Mouse (Mus musculus): ENCODE results near the gene Robo1.
"Not testable (repeated sequence)": the region's sequence is repeated elsewhere in the genome, so short reads cannot be mapped to it uniquely, and the experiment has no call there.

Robo1 gene

DNA sequence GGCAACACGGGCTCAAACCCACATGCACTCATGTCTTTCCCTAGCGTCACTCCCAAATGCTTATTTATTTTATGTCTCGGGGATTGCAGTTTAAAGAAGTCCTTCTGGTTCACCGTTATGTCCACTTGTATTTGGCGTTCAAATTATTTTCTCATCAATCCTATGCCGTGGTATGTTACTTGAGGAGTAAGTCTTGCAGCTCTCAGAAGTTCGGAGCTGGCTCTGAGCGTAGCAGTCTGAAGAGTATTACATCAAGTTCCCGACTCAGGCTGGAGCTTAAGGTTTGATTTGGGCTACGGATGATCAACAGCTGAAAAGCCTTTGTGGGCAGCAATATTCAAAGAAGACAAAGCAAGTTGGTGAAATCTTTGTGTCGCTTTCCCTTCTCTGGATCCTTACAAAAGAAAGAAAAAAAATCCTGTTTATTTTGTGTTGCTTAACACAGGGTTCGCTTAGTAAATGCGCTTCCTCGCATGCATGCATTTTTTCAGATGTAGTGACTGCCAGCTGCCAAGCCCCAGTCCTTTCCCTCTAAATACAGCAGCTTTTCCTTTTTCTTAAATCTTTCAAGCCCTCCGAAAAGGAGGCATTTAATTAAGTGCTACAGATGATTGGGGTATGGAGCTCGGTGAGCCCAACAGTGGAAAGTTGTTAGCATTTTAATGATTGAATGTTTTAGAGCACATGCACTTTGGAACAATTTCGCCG lies 136.5 kb downstream of the Robo1 start:
- no peak for DNase-seq (ENCODE audit: low spot score)

DNA sequence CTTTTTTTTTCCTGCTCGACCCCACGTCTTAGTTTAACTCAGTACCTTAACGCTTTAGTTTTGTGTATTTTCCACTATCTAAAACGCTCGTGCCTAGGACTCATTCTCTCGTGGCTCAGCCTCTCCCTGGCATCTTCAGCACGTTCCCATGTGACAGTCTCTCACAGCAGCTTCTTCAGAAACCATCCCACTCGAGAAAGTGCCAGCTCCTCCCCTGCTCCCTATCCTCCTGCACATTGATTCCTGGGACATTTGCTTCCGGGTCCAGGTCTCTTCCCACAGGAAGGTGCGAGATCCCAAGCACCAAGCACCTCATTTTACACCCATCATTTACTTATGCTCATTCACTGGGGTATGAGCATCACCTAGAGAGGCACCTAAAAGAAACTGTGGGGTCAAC lies 150.0 kb downstream of the Robo1 start:
- DNase-seq (ENCODE audit: low spot score), result no peak

DNA sequence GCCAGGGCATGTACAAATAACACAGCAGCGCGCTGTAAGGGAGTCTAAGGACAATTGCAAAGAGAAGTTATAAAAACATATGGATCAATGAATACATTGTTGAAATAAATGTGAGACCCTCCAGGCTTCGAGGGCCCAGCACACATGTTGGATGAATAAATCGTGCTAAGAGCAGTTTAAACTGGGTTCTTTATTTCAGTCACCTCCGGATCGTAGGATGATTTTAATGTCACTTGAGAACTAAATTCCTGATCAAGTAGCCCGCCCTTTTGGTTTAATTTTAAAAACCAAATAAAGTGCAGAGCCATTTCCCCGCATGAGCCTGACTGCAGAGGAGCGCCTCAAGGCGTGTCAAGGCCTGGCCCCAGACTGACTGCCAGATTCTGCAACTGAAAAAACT lies 150.5 kb downstream of the Robo1 start:
- DNase-seq (ENCODE audit: low spot score), result no peak

DNA sequence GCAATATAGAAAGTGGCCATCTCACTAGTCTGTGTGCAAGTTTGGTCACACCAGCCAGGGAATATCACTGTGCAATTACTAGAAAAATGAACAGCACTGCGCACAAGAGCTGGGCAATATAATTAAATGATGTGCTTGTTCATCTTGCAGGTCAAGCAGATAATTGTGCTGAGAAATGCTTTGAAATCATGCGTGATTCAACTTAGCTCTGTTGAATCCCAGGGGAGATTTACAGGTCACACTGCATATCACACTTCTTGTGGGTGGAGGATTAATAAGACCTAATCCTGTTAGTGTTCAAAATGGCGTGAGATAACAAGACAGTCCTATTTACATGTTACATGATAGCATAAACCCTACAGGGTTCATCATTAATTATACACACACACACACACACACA lies 157.6 kb downstream of the Robo1 start:
- no peak for DNase-seq (ENCODE audit: low spot score)

DNA sequence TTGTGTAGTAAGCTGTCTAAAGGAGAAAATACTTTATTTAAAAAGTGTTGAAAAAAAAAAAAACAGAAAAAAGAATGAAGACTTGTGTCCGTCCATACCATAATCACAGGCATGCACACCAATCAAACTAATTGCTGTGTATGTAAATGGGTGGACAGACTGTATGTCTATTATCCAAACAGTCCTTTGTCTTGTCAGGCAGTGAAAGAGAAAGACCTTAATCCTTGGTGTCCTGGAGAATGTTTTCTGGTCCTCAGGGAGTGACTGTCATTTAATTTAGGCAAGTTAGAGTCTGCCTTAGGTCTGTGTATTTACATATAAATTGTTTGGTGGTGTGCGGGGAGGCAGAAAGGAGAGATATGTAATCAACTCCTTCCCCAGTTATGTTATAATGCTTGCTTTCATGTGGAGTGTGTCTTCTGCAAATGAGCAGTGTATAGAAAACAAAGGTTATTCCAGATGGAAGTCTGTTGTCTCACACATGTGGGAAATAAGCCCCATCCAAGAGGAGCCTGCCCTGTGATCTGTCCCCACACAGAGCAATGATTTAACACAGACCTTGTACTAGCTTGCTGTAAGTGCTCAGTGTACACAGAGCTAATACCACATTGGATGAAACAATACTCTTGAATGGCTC lies 162.0 kb downstream of the Robo1 start:
- no peak for DNase-seq (ENCODE audit: low spot score)

DNA sequence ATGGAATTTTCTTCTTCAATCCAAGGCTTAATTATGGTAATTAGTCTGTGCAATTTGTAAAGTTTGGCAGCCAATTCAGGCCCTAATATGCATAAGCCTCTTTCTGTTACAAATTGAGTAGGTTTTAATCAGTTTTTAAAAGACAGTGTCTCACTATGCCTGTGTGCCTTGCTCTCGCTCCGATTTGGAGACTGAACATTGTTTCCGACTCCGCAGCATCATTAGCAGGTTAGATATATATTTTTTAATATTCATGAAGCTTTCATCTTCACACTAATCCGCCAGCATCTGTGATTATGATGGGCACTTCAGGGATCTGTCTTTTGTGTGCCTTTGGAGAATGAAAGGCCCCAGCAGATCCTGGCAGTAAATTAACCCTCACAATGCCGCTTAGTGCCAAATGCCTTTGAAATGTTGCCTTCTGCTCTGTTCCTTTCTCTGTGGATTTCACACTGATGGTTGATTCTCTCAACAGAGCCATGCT lies 202.7 kb downstream of the Robo1 start:
- DNase-seq (ENCODE audit: low spot score), result no peak

DNA sequence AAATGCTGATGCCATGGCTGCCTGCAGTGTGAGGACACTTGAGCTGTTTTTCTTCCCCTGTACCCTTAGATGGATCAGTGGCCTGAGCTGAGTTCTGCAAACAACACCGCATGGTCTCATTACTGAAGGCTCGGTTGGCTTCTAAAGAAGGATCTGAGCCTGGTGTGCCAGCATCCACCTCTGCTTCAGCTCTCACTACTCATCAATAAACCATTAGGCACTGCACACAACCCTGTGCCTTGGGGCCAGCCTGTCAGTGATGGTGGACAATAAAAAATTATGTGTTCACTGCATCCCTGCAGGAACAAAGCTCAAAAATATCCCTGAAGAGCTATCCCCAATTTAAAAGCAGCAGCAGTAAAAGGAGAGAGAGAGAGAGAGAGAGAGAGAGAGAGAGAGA lies 223.2 kb downstream of the Robo1 start:
- DNase-seq (ENCODE audit: low spot score), result no peak

DNA sequence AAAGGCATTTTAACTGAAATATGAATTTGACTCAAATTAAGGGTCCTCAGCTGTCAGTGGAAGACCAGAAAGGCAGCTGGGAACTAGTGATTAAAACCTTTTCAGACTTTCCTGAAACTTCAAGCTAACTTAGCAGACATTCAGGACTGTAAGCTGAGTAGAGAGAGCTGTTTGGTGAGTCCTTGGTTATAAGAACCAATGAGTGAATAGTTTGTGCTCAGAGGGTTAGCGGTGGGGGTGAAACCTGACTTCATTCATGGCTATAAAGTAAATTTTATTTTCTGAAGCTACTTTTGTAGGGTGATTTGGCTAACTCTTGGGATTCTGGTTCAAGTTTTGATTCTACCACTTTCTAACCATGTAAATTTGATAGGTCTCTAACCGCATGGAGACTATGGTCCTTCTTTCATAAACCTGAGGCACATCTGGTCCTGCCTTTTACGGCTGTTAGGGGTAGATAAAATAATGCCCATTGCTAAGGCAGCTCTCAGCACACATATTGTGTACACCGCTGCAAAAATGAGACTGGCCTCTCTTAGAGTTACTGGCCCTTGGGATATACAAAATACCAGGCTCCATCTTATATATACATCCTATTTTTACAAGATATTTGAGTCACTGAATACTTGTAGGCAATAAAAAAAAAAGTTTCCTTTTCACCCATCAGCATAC lies 225.9 kb downstream of the Robo1 start:
- no peak for DNase-seq (ENCODE audit: low spot score)

DNA sequence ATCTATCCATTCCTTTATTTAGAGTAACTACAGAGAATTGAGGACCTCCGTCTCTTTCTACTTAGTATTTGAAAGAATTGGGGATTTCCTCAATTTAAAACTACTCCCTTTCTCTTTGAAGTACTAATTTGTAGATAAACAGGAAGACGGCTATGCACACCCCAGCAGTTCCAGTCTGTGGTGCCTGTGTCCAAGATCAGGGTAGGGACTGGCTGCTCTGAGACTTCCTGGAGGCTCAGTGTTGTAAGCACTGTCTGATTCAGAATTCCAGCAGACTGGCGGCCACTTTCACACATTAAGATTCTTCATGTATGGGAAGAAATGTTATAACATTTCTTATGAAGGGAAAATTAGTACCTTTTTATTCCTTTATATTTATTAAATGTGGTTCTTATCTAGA lies 230.1 kb downstream of the Robo1 start:
- DNase-seq (ENCODE audit: low spot score), result no peak

DNA sequence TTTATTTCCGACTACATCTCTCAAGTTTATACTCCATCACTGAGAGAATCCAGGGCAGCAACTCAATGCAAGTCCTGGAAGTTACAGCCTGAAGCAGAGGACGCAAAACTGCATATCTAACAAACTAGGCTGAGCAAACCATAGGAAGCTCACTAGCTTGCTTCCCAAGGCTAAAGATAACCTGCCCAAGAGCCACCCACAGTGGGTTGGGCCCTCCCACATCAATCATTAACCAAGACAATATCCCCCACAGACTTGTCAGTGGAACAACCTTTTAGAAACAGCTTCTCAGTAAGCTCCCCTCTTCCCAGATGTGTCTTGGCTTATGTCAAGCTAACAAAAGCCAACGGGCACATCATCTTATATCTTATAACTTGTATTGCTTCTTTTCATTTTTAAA lies 235.8 kb downstream of the Robo1 start:
- no peak for DNase-seq (ENCODE audit: low spot score)

DNA sequence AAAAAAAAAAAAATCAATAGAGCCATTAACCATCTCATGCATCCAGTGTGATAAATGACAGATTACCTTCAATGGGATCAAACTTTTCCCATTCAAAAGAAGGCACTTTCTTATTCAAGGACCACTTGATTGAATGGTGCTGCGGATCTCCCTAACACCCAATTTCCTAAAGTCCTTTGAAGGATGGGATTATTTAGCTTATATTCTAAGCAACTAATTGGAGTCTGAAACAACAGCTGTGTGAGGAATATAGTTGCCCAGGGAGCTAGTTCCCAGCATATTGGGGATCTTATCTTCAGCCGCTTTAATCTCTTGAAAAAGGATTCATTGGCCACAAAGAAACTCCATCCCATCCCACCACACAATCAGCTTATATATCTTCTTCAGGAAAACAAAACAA lies 236.8 kb downstream of the Robo1 start:
- DNase-seq (ENCODE audit: low spot score), result no peak

DNA sequence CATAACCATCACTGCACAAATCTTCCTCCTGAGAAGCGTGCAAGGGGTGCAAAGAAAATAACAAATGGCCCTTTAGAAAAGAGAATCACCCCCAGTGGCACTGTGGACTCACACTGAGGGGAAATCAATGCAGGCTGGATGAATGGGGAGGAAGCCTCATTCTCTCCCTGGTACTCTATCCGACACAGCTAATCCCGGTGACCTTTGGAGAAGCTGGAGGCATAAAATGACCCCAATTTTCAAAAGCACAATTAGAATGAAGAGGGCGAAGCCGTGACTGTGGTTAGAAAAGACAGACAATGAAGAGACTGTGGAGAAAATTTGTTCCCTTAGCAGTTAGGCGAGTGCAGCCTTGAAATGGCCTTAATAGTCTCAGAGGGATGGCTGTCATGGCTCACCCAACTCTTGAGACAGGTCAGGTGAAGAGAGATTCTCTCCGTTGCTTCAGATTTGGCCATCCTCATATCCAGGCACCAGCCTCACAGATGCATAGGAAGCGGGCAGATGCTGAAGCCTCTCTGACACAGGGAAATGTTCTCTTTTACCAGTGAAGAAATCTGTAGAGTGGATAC lies 243.7 kb downstream of the Robo1 start:
- DNase-seq (ENCODE audit: low spot score), result no peak

DNA sequence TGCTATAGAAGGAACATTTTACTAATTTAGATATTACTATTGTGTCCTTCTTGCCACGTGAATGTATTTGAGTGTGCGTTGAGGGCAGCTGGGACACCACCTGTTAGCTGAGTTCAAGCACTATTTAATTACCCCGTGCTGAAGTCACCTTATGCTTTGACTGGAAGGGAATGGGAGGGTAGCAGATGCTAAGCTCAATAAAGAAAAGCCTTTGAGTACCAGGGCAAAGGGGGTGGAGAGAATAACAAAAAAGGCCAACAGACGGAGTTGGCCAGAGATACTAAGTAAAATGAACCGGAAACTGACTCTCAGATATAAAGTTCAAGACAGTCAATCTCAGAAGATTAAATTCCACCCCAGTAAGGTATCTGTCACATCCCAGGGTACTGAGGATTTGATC lies 245.6 kb downstream of the Robo1 start:
- DNase-seq (ENCODE audit: low spot score), result no peak

DNA sequence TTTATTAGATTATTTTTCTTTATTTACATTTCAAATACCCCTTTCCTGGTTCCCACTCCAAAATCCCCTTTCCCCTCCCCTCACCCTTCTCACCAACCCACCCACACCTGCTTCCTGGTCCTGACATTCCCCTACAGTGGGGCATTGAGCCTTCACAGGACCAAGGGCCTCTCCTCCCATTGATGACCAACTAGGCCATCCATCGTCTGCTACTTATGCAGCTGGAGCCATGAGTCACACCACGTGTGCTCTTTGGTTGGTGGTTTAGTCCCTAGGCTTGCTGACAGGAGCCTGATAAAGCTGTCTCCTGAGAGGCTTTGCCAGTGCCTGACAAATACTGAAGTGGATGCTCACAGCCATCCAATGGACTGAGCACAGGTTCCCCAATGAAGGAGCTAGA lies 254.0 kb downstream of the Robo1 start:
- DNase-seq (ENCODE audit: low spot score), result not testable (repeated sequence)

DNA sequence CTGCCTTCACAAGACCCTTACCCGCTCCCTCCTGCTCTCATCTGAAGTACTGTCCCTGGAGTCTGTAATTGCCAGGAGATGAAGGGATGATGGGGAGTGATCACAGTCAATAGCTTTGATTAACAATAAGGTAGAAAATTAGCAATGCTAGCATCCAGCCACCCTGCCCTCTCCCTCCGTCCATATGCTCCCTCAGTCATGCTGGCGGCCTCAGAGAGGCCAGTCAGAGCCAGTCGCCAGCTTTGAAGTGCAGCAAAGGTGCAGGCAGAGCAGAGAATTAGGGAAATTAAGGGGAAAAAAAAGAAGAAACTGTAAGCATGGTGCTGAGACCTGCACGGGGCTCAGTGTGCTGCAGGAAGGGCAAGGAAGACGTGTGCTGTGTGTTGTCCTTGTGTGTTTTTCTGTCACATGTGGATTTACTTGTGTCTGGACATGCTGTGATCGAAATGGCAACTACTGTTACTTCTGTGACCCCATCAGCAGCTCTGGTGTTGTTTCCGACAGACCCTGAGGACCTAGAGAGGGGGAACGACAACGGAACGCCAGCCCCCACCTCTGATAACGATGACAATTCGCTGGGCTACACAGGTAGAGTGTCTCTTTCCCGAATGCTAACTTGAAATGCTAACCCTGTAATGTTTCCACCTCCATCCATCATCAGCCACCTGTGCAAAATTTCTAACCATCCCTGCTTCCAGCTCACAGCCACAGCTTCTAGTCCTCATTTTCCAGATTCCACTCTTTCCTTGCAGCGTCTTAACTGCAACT lies 255.3 kb downstream of the Robo1 start:
- DNase-seq (ENCODE audit: low spot score), result no peak

DNA sequence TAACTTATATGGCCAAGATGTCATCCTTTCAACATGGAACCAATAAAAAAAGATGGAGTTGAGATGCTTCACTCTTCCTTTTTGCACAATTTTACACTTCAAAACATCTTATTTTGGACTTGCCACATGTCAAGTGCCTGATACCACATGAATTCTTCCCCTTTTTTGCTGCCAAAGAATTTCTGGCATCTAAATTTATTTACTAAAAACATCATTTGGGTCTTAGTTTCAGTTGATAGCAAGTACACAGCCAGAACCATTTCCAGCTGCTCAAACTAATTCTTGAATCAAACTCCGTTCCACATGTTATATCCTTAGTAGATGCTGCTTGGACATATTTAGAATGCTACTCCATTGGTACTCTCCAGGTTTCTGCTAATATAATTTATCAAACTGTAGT lies 267.1 kb downstream of the Robo1 start:
- DNase-seq (ENCODE audit: low spot score), result no peak

DNA sequence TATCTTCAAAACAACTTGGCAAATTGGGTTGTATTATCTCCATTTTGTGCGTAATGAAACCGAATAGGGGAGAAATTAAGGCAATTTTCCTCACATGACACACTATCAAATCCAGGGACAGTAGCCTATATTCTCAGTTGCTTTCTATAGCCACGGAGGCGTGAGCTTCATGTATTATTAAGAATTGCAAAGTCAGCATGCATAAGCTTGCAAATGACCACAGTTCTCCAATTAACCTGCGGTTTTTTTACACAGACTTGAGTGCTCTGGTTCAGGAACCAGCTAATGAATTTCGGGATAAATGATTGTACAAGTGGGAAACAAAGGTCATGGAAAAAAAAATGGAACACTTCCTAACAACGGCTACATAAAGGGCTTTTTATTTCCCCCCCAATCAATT lies 268.9 kb downstream of the Robo1 start:
- DNase-seq (ENCODE audit: low spot score), result no peak

DNA sequence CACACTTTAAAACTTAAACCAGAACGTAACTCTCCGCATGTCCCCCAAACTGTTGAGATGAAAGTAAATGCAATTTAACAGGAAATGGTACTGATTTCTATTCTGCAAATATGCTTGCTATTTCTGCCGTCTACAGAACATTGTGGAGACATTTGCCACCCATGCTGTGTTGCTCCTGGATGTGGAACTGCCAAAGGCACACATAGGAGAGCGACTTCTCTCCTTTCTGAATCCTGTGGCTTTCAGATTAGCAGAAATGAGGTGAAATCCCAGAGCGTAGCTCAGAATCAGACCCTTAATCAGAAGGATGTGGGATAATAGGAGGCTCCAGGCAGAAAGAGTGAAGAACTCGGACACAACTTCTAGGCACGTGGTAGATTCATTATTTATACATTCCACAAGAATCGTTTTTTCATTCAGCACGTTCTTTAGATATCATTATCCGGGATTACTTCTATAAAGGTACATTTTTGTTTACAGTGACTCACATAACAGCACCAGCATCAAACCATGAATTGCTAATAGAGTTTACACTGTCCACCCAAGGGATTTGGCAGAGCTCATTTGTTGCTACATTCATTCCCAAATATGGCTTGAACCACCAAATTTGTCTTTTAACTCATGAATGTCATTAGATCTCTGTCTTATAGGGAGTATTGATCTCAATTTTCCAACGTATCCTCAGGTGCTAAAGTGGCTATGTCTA lies 276.5 kb downstream of the Robo1 start:
- no peak for DNase-seq (ENCODE audit: low spot score)

DNA sequence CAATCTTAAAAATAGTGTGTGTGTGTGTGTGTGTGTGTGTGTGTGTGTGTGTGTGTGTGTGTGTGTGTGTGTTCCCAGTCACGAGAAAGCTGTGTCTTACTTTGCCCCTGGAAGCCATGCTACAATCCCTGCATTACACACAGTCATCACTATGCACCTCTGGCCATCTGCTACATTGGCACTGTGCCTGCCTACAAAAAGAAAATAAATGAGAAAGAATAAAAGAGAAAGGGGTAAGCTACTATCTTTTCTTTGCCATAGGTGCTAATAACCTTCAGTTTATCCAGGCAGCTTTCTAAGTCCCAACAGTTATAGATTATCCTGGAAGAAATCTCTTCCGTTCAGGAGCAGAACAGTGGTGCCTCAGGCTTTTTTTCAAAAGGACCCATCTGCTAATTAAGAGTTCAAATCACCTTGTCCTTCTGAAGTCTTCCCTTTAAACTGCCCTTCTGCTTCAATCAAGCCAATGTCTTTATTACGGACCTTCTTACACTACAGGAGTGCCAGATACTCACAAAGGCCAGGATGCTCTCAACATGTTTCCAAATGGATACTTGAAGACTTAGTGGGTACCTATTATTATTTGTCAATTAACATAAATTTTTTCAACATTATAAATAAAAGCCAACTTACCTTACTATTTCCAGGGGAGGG lies 277.2 kb downstream of the Robo1 start:
- no peak for DNase-seq (ENCODE audit: low spot score)

DNA sequence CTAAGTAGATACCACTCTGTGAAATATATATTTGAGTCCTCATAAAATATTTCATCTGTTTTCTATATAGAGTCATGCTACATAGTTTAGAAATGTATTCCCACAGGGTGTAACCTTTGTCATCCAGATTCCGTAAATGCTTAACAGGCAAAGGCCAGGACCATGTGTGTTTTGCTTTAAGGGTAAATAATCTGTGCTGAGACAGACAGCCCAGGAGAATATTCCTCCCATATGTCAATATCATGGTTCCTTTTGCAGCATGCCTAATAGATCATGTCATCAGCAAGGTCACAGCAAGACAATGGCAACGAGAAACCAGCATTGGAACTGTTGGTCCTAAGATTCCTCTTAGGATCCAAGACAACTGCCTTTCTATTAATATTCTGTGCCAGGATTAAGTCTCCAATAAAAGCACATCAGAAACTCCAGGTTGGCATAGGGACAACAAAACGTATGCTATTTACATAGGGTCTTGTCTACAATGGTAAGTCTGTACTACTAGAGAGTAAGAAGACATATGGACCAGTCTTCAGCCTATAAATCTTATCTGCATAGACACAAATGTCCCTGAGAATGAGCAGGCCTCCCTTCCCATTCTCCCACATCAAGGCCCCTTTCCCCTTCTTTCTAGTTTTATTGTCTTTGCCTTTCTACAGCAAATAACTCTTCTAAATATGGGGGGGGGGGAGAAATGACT lies 279.4 kb downstream of the Robo1 start:
- no peak for DNase-seq (ENCODE audit: low spot score)
